Mouse (Mus musculus) lung, adult 2 months (tissue): ENCODE data around the gene Lrrc51. TPM values are rescaled to one million over a fixed set of nuclear protein-coding genes. Genes with fewer than 3 reads are reported as not detected.
A peak's percentile ranks its signal among the peaks of the same experiment; 100 is the strongest.
"Not testable (repeated sequence)": the region's sequence is repeated elsewhere in the genome, so short reads cannot be mapped to it uniquely, and the experiment has no call there.

Experiments used
- DNase-seq: peaks from one replicate; pipeline ENCODE4 v3.0.0; 2022
- H3K4me1 ChIP-seq: fragments of 200-500 bp; 2 replicates; pipeline ENCODE4 v1.6.1; 2011; ENCODE audit warnings: low read length; ENCODE audit not compliant: control insufficient read depth, insufficient read depth
- H3K4me3 ChIP-seq: fragments of 200-500 bp; replicated peaks from 2 replicates; pipeline ENCODE3; 2011; ENCODE audit warnings: low read depth, mild to moderate bottlenecking, control low read depth, low read length; ENCODE audit errors: extremely low read depth
- CTCF ChIP-seq: fragments of 200-500 bp; IDR thresholded peaks from 2 replicates; pipeline ENCODE4 v1.5.1; 2011; ENCODE audit warnings: mild to moderate bottlenecking, low read length, control low read depth; ENCODE audit not compliant: insufficient read depth
- POLR2A ChIP-seq: fragments of 200-500 bp; IDR thresholded peaks from 2 replicates; pipeline ENCODE4 v1.6.1; 2011; ENCODE audit warnings: low read depth, mild to moderate bottlenecking, control low read depth, low read length, borderline replicate concordance; ENCODE audit errors: extremely low read depth
- WGBS: fragments of 180-500 bp; shearing (Covaris S2); methylation state at CpG from one replicate; pipeline ENCODE4 v1.1.7; 2018; 5-methylcytosine and 5-hydroxymethylcytosine counted together
- polyA plus RNA-seq: library from polyadenylated mRNA; depleted of rRNA; stranded (reverse); fragments of >200 nt; gene quantifications from 2 replicates; pipeline ENCODE4 v1.2.3, GENCODE M21; 2012

The Lrrc51 gene
- polyA plus RNA-seq, 1 experiment, result 36.5 TPM

- DNase-seq, result no peak
- TF ChIP-seq CTCF (no peak), POLR2A (no peak)
- WGBS, result 71% methylated on average over 1 of the region's 1 CpGs
Observed at GRCm38 (mm10) chr7:101951648-101952047, 18.0 kb upstream of the Lrrc51 start.

GRCm38 (mm10) chr7:101949008-101949407 is 15.3 kb upstream of the Lrrc51 start:
- WGBS, result 89% methylated on average over 5 of the region's 5 CpGs
- H3K4me1 ChIP-seq, result not testable (repeated sequence)

More at GRCm38 (mm10) chr7:101951648-101952047, 18.0 kb upstream of the Lrrc51 start:
- Histone ChIP-seq H3K4me1 (no peaks in the 10 kb centered on the region), H3K4me3 (no peak overlapping the region)

GRCm38 (mm10) chr7:101939758-101940157 is 6.1 kb upstream of the Lrrc51 start:
- WGBS, result 91% methylated on average over 4 of the region's 4 CpGs
- Histone ChIP-seq H3K4me1 (no peaks in the 10 kb centered on the region; the same call in 1 of the 2 replicates), H3K4me3 (no peak overlapping the region)
- DNase-seq, result no peak
- TF ChIP-seq CTCF (no peak), POLR2A (no peak)

More at GRCm38 (mm10) chr7:101949008-101949407, 15.3 kb upstream of the Lrrc51 start:
- DNase-seq, H3K4me3 ChIP-seq: not testable (repeated sequence)

GRCm38 (mm10) chr7:101938348-101938747 is 4.7 kb upstream of the Lrrc51 start:
- Histone ChIP-seq H3K4me1 (no peaks in the 10 kb centered on the region; the same call in 1 of the 2 replicates), H3K4me3 (no peak overlapping the region)
- DNase-seq, result no peak
- WGBS, result 54% methylated on average over 2 of the region's 2 CpGs
- no peak for TF ChIP-seq CTCF
- no peak for TF ChIP-seq POLR2A

GRCm38 (mm10) chr7:101937569-101937968 is 3.9 kb upstream of the Lrrc51 start:
- no peak for TF ChIP-seq POLR2A
- no peak for TF ChIP-seq CTCF
- Histone ChIP-seq H3K4me3 (no peak overlapping the region), H3K4me1 (no peaks in the 10 kb centered on the region; the same call in 1 of the 2 replicates)
- 94% methylated on average over 4 of the region's 4 CpGs for WGBS
- no peak for DNase-seq

- TF ChIP-seq POLR2A (no peak), CTCF (no peak)
- no peak for DNase-seq
- 96% methylated on average over 4 of the region's 4 CpGs for WGBS
- no peaks in the 10 kb centered on the region; the same call in 1 of the 2 replicates for H3K4me1 ChIP-seq
- no peak overlapping the region for H3K4me3 ChIP-seq
Observed at GRCm38 (mm10) chr7:101936996-101937395, 3.3 kb upstream of the Lrrc51 start.

GRCm38 (mm10) chr7:101935957-101936356 is 2.3 kb upstream of the Lrrc51 start:
- WGBS, result 81% methylated on average over 4 of the region's 4 CpGs
- Histone ChIP-seq H3K4me3 (no peak overlapping the region), H3K4me1 (no peaks in the 10 kb centered on the region; the same call in 1 of the 2 replicates)
- no peak for DNase-seq
- TF ChIP-seq POLR2A, result no peak
- no peak for TF ChIP-seq CTCF

GRCm38 (mm10) chr7:101933300-101933699 is 395 bp downstream of the Lrrc51 start:
- no peak for DNase-seq
- Histone ChIP-seq H3K4me1 (no peaks in the 10 kb centered on the region; the same call in 1 of the 2 replicates), H3K4me3 (peak overlapping the region; percentile 87)
- no peak for TF ChIP-seq POLR2A
- TF ChIP-seq CTCF, result no peak
- 2% methylated on average over 15 of the region's 15 CpGs for WGBS

- Histone ChIP-seq H3K4me1 (no peaks in the 10 kb centered on the region; the same call in 1 of the 2 replicates), H3K4me3 (no peak overlapping the region)
- no peak for DNase-seq
- WGBS, result 35% methylated on average over 1 of the region's 1 CpGs
- TF ChIP-seq POLR2A (no peak), CTCF (no peak)
Observed at GRCm38 (mm10) chr7:101932551-101932950, 1.1 kb downstream of the Lrrc51 start.

GRCm38 (mm10) chr7:101928093-101928492 is 5.6 kb downstream of the Lrrc51 start:
- Histone ChIP-seq H3K4me3 (no peak overlapping the region), H3K4me1 (no peaks in the 10 kb centered on the region)
- TF ChIP-seq POLR2A, result no peak
- no peak for TF ChIP-seq CTCF
- DNase-seq, result no peak
- WGBS, result 75% methylated on average over 3 of the region's 3 CpGs

GRCm38 (mm10) chr7:101925892-101926291 is 7.8 kb downstream of the Lrrc51 start:
- DNase-seq, H3K4me3 ChIP-seq, H3K4me1 ChIP-seq: not testable (repeated sequence)
